Mouse (Mus musculus): ENCODE data around the gene Gpr161.
"Not testable (repeated sequence)": the region's sequence is repeated elsewhere in the genome, so short reads cannot be mapped to it uniquely, and the experiment has no call there.

Gpr161 gene

GRCm38 (mm10) chr1:165320141-165320934 is 24.7 kb downstream of the Gpr161 start:
- peak; percentile 97 for DNase-seq

GRCm38 (mm10) chr1:165321393-165321861 is 25.8 kb downstream of the Gpr161 start:
- peak; percentile 97 for DNase-seq

- peak; percentile 92 for DNase-seq
Measured at GRCm38 (mm10) chr1:165321891-165322290, 26.3 kb downstream of the Gpr161 start.

GRCm38 (mm10) chr1:165322934-165323333 is 27.3 kb downstream of the Gpr161 start:
- no peak for DNase-seq

GRCm38 (mm10) chr1:165327370-165327769 is 31.8 kb downstream of the Gpr161 start:
- no peak for DNase-seq

GRCm38 (mm10) chr1:165327831-165328230 is 32.2 kb downstream of the Gpr161 start:
- DNase-seq = no peak

- DNase-seq = not testable (repeated sequence)
Measured at GRCm38 (mm10) chr1:165328384-165329289, 33.0 kb downstream of the Gpr161 start.

- no peak for DNase-seq
Measured at GRCm38 (mm10) chr1:165330859-165331258, 35.3 kb downstream of the Gpr161 start.

- no peak for DNase-seq
Measured at GRCm38 (mm10) chr1:165332797-165333196, 37.2 kb downstream of the Gpr161 start.

GRCm38 (mm10) chr1:165342126-165342525 is 46.5 kb downstream of the Gpr161 start:
- DNase-seq = no peak

- no peak for DNase-seq
Measured at GRCm38 (mm10) chr1:165344453-165344852, 48.9 kb downstream of the Gpr161 start.

GRCm38 (mm10) chr1:165348627-165349026 is 53.0 kb downstream of the Gpr161 start:
- DNase-seq = no peak

- no peak for DNase-seq
Measured at GRCm38 (mm10) chr1:165356347-165356746, 60.8 kb downstream of the Gpr161 start.

GRCm38 (mm10) chr1:165363271-165363670 is 67.7 kb downstream of the Gpr161 start:
- no peak for DNase-seq

GRCm38 (mm10) chr1:165365057-165365456 is 69.5 kb downstream of the Gpr161 start:
- no peak for DNase-seq

- no peak for DNase-seq
Measured at GRCm38 (mm10) chr1:165370990-165371389, 75.4 kb downstream of the Gpr161 start.

- peak; percentile 64 for DNase-seq
Measured at GRCm38 (mm10) chr1:165373839-165374238, 78.2 kb downstream of the Gpr161 start.
